Mouse (Mus musculus) C2C12 (cell line): ENCODE results near the gene Bscl2.

Experiments
- CEBPB ChIP-seq: IDR thresholded peaks from one replicate; pipeline ENCODE4 v1.6.1; 2011; ENCODE audit warnings: low read depth, mild to moderate bottlenecking, control low read depth, moderate library complexity
- CTCF ChIP-seq: IDR thresholded peaks from one replicate; pipeline ENCODE4 v1.5.1; 2011; ENCODE audit not compliant: control insufficient read depth, insufficient read depth, insufficient read length
- MAX ChIP-seq: IDR thresholded peaks from one replicate; pipeline ENCODE4 v1.6.1; 2011; ENCODE audit warnings: mild to moderate bottlenecking, control low read depth
- MYOD1 ChIP-seq: IDR thresholded peaks from one replicate; pipeline ENCODE4 v1.6.1; 2011; ENCODE audit warnings: low read depth; ENCODE audit not compliant: control insufficient read depth, insufficient read length
- MYOG ChIP-seq: IDR thresholded peaks from one replicate; pipeline ENCODE4 v1.6.1; 2011; ENCODE audit not compliant: control insufficient read depth, insufficient read length; ENCODE audit errors: extremely low read depth
- USF1 ChIP-seq: IDR thresholded peaks from one replicate; pipeline ENCODE4 v1.6.1; 2011; ENCODE audit warnings: low read depth, mild to moderate bottlenecking, control low read depth, moderate library complexity

- TF ChIP-seq USF1 = no peak
- TF ChIP-seq CTCF = no peak
- no peak for TF ChIP-seq MYOD1
- no peak for TF ChIP-seq MAX
- no peak for TF ChIP-seq MYOG
- TF ChIP-seq CEBPB = no peak
Measured at GRCm38 (mm10) chr19:8872266-8872840, 35.1 kb downstream of the Bscl2 start.
